Mouse (Mus musculus) testis, adult 2 months (tissue): Measurements from ENCODE around the gene Cpsf4. TPM values are rescaled to one million over a fixed set of nuclear protein-coding genes. Genes with fewer than 3 reads are reported as not detected.

Experiments used
- H3K27ac ChIP-seq: fragments of 200-500 bp; 2 replicates; pipeline ENCODE4 v1.5.1; 2012; ENCODE audit warnings: low read depth, low read length; ENCODE audit not compliant: control insufficient read depth, insufficient read depth
- H3K27me3 ChIP-seq: fragments of 200-500 bp; 2 replicates; pipeline ENCODE4 v1.6.1; 2012; ENCODE audit warnings: mild to moderate bottlenecking, low read length, moderate library complexity; ENCODE audit not compliant: control insufficient read depth, insufficient read depth
- H3K36me3 ChIP-seq: fragments of 200-500 bp; 2 replicates; pipeline ENCODE4 v1.6.1; 2012; ENCODE audit warnings: mild to moderate bottlenecking, low read length; ENCODE audit not compliant: control insufficient read depth, insufficient read depth
- H3K4me1 ChIP-seq: fragments of 200-500 bp; 2 replicates; pipeline ENCODE4 v1.6.1; 2012; ENCODE audit warnings: low read length; ENCODE audit not compliant: control insufficient read depth, insufficient read depth
- H3K4me3 ChIP-seq: fragments of 200-500 bp; 2 replicates; pipeline ENCODE4 v1.5.1; 2012; ENCODE audit warnings: low read depth, mild to moderate bottlenecking, low read length, moderate library complexity, mixed read lengths; ENCODE audit not compliant: control insufficient read depth
- CTCF ChIP-seq: fragments of 200-500 bp; IDR thresholded peaks from 2 replicates; pipeline ENCODE4 v1.5.1; 2012; ENCODE audit warnings: low read depth, mild to moderate bottlenecking, inconsistent platforms, low read length, moderate library complexity; ENCODE audit not compliant: control insufficient read depth, insufficient read depth, insufficient replicate concordance
- POLR2A ChIP-seq: fragments of 200-500 bp; IDR thresholded peaks from 2 replicates; pipeline ENCODE4 v1.6.1; 2012; ENCODE audit warnings: low read depth, mild to moderate bottlenecking, inconsistent platforms, low read length, moderate library complexity; ENCODE audit not compliant: control insufficient read depth
- polyA plus RNA-seq: library from polyadenylated mRNA; depleted of rRNA; stranded (reverse); fragments of >200 nt; gene quantifications from 2 replicates; pipeline ENCODE4 v1.2.3, GENCODE M21; 2012

Cpsf4 gene
- polyA plus RNA-seq, 1 experiment = 23.0 TPM

DNA sequence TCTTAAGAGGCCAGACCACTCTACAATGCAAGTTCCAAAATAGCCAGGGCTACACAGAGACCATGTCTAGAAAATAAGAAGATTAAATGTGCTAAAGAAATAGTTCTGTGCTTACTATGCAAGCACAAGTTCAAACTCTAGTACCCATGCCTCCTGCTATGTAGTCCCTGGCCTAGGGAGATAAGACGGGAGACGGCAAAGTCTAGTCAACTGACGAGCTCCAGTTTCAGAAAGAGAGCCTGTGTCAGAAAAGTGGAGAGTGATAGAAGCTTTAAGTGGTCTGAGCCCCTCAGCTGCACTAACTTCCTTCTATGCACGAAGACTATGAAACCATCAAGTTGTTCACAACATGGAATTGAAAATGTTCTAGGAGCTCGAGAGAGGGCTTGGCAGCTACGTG lies 17.7 kb upstream of the Cpsf4 start:
- Histone ChIP-seq H3K27ac (no peak overlapping the region), H3K36me3 (peaks cover 2% of the 10 kb centered on the region), H3K4me1 (no peaks in the 10 kb centered on the region), H3K4me3 (no peak overlapping the region), H3K27me3 (no peaks in the 10 kb centered on the region)
- no peak for TF ChIP-seq POLR2A
- TF ChIP-seq CTCF = no peak

DNA sequence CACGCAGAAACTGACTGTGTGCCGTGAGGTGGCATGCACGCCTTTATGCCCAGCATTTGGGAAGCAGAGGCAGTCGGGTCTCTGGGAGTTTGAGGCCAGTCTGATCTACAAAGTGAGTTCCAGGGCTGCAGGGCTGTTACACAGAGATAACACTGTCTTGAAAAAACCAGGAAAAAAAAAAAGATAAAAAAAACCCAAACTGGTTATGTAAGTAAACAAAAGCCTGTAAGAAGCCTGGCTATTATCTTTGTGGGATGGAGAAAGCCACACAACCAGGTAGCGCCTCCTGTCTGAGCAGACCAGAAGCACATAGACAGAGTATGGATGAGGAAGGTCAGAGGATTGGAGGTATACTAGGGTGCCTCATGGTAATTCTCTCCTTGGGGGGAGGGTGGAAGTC lies 14.3 kb upstream of the Cpsf4 start:
- Histone ChIP-seq H3K4me3 (no peak overlapping the region), H3K36me3 (peaks cover 3% of the 10 kb centered on the region), H3K4me1 (no peaks in the 10 kb centered on the region), H3K27ac (no peak overlapping the region), H3K27me3 (no peaks in the 10 kb centered on the region)
- TF ChIP-seq CTCF (no peak), POLR2A (no peak)

DNA sequence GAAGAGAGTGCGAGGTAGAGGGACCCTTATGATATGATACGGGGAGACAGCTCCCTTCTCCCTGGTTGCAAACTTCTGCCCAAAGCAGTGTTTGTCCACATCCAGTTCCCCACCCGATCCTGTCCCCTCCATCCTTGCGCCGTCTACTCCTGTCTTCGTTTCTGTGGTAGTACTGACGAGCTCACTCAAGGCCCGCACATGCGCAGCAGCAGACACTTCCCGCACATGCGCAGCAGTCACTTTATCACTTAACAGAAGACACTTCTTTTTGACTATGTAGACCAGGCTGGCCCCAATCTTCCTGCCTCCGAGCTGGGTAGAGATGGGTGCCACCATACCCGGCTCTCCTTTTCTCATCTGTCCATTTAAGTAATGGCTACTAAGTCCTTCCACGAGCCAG lies 5.7 kb upstream of the Cpsf4 start:
- H3K27ac ChIP-seq = no peak overlapping the region
- TF ChIP-seq CTCF (no peak), POLR2A (no peak)
- H3K36me3 ChIP-seq = peaks cover 2% of the 10 kb centered on the region

DNA sequence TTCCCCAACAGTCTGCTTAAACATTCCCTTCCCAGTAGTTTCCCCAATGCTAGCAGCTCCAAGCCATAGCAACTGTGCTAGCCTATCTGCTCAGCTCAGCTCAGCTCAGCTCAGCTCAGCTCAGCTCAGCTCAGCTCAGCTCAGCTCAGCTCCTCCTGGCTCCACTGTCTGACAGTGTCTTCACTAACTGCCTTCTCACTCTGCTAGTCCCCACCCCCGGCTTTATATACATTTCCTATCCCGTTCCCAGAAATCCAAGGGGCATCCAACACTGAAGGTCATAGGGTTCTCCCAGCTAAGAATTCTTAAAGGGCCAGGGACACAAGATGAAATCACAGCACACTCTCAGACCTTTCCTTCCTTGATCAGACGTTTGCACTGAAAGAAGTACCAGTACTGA lies 2.3 kb upstream of the Cpsf4 start:
- Histone ChIP-seq H3K36me3 (peaks cover 2% of the 10 kb centered on the region), H3K4me1 (peaks cover 14% of the 10 kb centered on the region), H3K27me3 (no peaks in the 10 kb centered on the region), H3K27ac (no peak overlapping the region), H3K4me3 (no peak overlapping the region)
- TF ChIP-seq CTCF = no peak
- no peak for TF ChIP-seq POLR2A

More for the DNA sequence above, 5.7 kb upstream of the Cpsf4 start:
- no peak overlapping the region for H3K4me3 ChIP-seq
- H3K27me3 ChIP-seq = no peaks in the 10 kb centered on the region
- peaks cover 11% of the 10 kb centered on the region for H3K4me1 ChIP-seq

DNA sequence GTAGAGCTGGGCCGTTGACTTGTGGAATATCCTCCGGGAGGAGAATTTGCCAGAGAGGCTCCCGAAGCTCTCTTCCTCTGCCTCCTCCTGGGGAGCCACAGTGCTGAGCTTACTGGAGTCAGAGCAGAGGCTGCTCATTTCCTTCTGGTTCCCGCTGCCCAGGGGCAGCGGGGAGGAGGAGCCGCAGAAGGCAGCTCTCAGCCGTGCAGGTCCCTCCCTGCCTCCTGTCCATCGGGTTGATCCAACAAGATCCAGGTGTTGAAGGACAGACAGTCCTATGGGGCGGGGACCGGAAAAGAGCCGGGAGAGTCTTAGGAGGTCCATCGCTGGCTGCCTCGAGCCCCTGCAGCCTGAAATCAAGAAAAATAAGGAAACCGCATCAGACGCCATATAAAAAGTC lies 1.8 kb upstream of the Cpsf4 start:
- peaks cover 2% of the 10 kb centered on the region for H3K36me3 ChIP-seq
- H3K27ac ChIP-seq = no peak overlapping the region

DNA sequence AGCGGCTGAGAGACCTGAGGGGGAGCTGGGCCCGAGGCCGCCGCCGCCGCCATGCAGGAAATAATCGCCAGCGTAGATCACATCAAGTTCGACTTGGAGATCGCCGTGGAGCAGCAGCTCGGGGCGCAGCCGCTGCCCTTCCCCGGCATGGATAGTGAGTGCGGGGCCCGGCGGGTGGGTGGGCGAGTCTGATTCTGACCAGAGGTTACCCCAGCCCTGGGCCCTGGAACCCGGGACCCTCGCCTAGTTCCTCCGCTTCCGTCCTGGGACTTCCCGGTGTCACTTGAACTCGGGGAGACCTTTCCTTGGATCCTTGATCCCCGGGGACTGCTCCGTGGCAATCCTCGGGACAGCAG lies 271 bp downstream of the Cpsf4 start:
- Histone ChIP-seq H3K27me3 (no peaks in the 10 kb centered on the region), H3K36me3 (no peaks in the 10 kb centered on the region; the same call in 1 of the 2 replicates), H3K27ac (peak overlapping the region; percentile 89), H3K4me1 (peaks cover 14% of the 10 kb centered on the region), H3K4me3 (peak overlapping the region; percentile 98)
- no peak for TF ChIP-seq CTCF
- TF ChIP-seq POLR2A = no peak

More for the DNA sequence above, 1.8 kb upstream of the Cpsf4 start:
- Histone ChIP-seq H3K4me3 (no peak overlapping the region), H3K4me1 (peaks cover 14% of the 10 kb centered on the region), H3K27me3 (no peaks in the 10 kb centered on the region)
- TF ChIP-seq POLR2A = no peak
- no peak for TF ChIP-seq CTCF

DNA sequence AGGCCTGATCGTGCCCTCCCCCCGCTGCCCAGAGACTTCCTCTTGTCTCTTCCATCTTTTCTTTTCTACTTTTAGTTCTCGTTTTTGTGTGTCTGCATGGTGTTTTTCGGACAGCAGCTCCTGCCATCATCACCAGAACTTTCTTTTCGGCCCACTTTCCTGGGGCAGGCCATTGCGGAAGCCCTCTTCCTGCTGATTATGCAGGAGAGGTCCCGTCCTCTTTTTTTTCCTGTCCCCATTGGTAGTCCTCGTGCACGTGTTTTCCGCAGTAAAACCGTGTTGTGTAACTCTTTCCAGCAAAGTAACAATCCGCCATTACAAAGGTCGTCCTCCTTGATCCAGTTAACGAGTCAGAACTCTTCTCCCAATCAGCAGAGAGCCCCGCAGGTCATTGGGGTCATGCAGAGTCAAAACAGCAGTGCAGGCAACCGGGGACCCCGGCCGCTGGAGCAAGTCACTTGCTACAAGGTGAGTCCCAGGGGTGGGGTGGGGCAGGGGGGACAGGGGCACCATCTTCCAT lies 11.5 kb downstream of the Cpsf4 start:
- Histone ChIP-seq H3K36me3 (peaks cover 3% of the 10 kb centered on the region), H3K27ac (no peak overlapping the region), H3K4me3 (no peak overlapping the region), H3K27me3 (no peaks in the 10 kb centered on the region), H3K4me1 (no peaks in the 10 kb centered on the region)
- TF ChIP-seq POLR2A (no peak), CTCF (no peak)

DNA sequence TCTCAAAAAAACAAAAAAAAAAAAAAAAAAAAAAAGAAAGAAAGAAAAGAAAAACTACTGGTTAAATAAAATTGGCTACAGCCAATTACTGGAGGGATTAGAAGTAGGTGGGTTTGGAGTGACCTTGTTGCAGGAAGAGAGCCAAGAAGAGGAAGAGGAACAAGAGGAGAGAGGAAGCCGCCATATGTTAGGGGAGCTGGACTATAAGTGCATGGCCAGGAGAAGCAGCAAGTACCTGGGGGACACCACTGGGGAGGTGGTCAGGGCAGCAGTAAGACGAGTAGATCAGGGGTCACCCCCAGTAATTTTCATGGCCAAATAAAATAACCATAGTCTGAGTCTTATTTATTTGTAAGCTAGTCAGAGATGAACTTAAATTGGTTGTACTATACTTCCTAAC lies 18.2 kb downstream of the Cpsf4 start:
- peaks cover 1% of the 10 kb centered on the region for H3K36me3 ChIP-seq
- TF ChIP-seq POLR2A = no peak
- no peak for TF ChIP-seq CTCF
- H3K27me3 ChIP-seq = no peaks in the 10 kb centered on the region
- H3K4me3 ChIP-seq = no peak overlapping the region
- peaks cover 1% of the 10 kb centered on the region; the same call in 1 of the 2 replicates for H3K4me1 ChIP-seq
- H3K27ac ChIP-seq = no peak overlapping the region
